Mouse (Mus musculus) hematopoietic multipotent progenitor cell, adult 10-12 weeks (in vitro differentiated cells): ENCODE data around the gene Kat7. TPM values are rescaled to one million over a fixed set of nuclear protein-coding genes. Genes with fewer than 3 reads are reported as not detected.

ENCODE experiments used
- polyA plus RNA-seq: library from polyadenylated mRNA; stranded (reverse); fragments of >175 nt; gene quantifications from 2 replicates; pipeline ENCODE4 v1.2.3, GENCODE M21; 2012; ENCODE audit warnings: low replicate concordance

Kat7 gene
- 17.9 and 24.9 TPM in 2 replicates for polyA plus RNA-seq

GRCm38 (mm10) chr11:95310007-95310647 is at the start of gene Kat7:
TSS of gene Kat7 (minus strand) at chr11:95310246.

GRCm38 (mm10) chr11:95336568-95337128 is 26.6 kb upstream of the Kat7 start, which contains the start of gene Fam117a:
TSS of gene Fam117a (plus strand) at chr11:95337018.

GRCm38 (mm10) chr11:95261178-95261751 is 48.8 kb downstream of the Kat7 start, which contains the start of gene Tac4:
TSS of gene Tac4 (plus strand) at chr11:95261529.

Other genes with a start within 250 kb of the Kat7 start
- 2.9 and 3.7 TPM in 2 replicates for gene Itga3, start 233.4 kb downstream of the Kat7 start, polyA plus RNA-seq
- gene Dlx3, start 190.1 kb downstream of the Kat7 start, polyA plus RNA-seq, result 0.11 TPM in 1 of 2 replicates, not detected in the other
- not detected in 2 replicates for gene Dlx4, start 164.0 kb downstream of the Kat7 start, polyA plus RNA-seq
- gene Tac4, start 48.7 kb downstream of the Kat7 start, polyA plus RNA-seq, result 0.18 TPM in 1 of 2 replicates, not detected in the other
- gene Fam117a, start 26.8 kb upstream of the Kat7 start, polyA plus RNA-seq, result 199 and 242 TPM in 2 replicates
- 6.9 and 7.6 TPM in 2 replicates for gene Slc35b1, start 74.4 kb upstream of the Kat7 start, polyA plus RNA-seq
- 35.0 and 60.7 TPM in 2 replicates for gene Spop, start 103.8 kb upstream of the Kat7 start, polyA plus RNA-seq
- not detected in 2 replicates for gene Nxph3, start 204.3 kb upstream of the Kat7 start, polyA plus RNA-seq